Mouse (Mus musculus) stomach, embryonic 16.5 days (tissue): ENCODE measurements around the gene Dusp9. TPM values are rescaled to one million over a fixed set of nuclear protein-coding genes. Genes with fewer than 3 reads are reported as not detected.

ENCODE experiments used
- ATAC-seq: fragments of 200-750 bp; cut with Nextera tagmentation; 2 replicates; pipeline ENCODE4 v1.8.0; 2017; ENCODE audit warnings: moderate number of reproducible peaks, moderate TSS enrichment; ENCODE audit not compliant: insufficient read depth, low FRiP score
- H3K27ac ChIP-seq: fragments of 300-500 bp; sonication (generic); 2 replicates; pipeline ENCODE4 v1.5.1; 2014; ENCODE audit warnings: low read length
- H3K27me3 ChIP-seq: fragments of 300-500 bp; sonication (generic); 2 replicates; pipeline ENCODE4 v1.6.1; 2014; ENCODE audit warnings: low read length, control low read depth, mixed read lengths; ENCODE audit not compliant: control insufficient read depth, insufficient read depth
- H3K36me3 ChIP-seq: fragments of 300-500 bp; sonication (generic); 2 replicates; pipeline ENCODE4 v1.6.1; 2014; ENCODE audit warnings: low read length; ENCODE audit not compliant: control insufficient read depth, insufficient read depth
- H3K4me1 ChIP-seq: fragments of 300-500 bp; sonication (generic); 2 replicates; pipeline ENCODE4 v1.6.1; 2014; ENCODE audit warnings: low read length, control low read depth, mixed read lengths; ENCODE audit not compliant: control insufficient read depth, insufficient read depth
- H3K4me2 ChIP-seq: fragments of 300-500 bp; sonication (generic); 2 replicates; pipeline ENCODE4 v1.6.1; 2014; ENCODE audit warnings: low read depth, low read length, mixed read lengths
- H3K4me3 ChIP-seq: fragments of 300-500 bp; sonication (generic); replicated peaks from 2 replicates; pipeline ENCODE4 v1.5.1; 2014; ENCODE audit warnings: mild to moderate bottlenecking, low read length
- H3K9ac ChIP-seq: fragments of 300-500 bp; sonication (generic); 2 replicates; pipeline ENCODE4 v1.6.1; 2014; ENCODE audit warnings: low read length
- H3K9me3 ChIP-seq: fragments of 300-500 bp; sonication (generic); replicated peaks from 2 replicates; pipeline ENCODE4 v1.6.1; 2016; ENCODE audit warnings: low read length, control low read depth; ENCODE audit not compliant: control insufficient read depth
- WGBS: fragments of 180-500 bp; shearing (Covaris S2); extraction: QIAGEN DNeasy Blood & Tissue Kit; methylation state at CpG from one replicate; pipeline ENCODE4 v1.1.7; 2014; 5-methylcytosine and 5-hydroxymethylcytosine counted together
- polyA plus RNA-seq: library from polyadenylated mRNA; unstranded; fragments of >200 nt; fragmentation: Nextera tagmentation; extraction: Ambion mirVana; gene quantifications from 2 replicates; pipeline ENCODE4 v1.2.1, GENCODE M21; 2015

Dusp9 gene
- polyA plus RNA-seq, 1 experiment from 2014 or later: 9.0 TPM

DNA sequence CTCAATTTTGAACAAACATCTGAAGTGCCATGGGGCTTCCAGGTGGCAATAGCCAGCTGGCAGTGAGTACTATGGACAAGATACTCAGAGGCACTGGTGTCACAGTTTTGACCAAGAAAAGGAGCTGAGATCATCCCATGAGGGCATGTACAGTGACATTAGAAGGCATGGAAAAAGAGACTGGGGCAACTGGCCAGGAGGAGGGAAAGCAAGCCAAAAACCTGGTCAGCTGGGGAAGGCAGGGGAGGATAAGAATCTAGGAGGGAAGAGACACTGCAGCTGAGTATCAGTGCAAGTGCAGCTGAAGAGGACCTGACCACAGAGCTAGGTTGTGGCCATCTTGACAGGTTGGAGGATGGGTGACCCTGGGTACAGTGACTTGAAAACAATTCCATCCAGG is 12.2 kb upstream of the Dusp9 start:
- no peak overlapping the region for H3K4me3 ChIP-seq

GRCm38 (mm10) chrX:73635425-73635824 is 3.8 kb upstream of the Dusp9 start:
- Histone ChIP-seq H3K4me2 (peak overlapping the region; percentile 44), H3K27me3 (peaks cover 33% of the 10 kb centered on the region), H3K4me1 (0 out of 2 replicates have a peak, but pooled peaks cover 4% of the 10 kb centered on the region), H3K9me3 (no peaks in the 10 kb centered on the region), H3K4me3 (peak overlapping the region; percentile 20), H3K36me3 (no peaks in the 10 kb centered on the region), H3K27ac (no peak overlapping the region), H3K9ac (peak overlapping the region; percentile 31; the same call in 1 of the 2 replicates)
- ATAC-seq: no peak
- 14% methylated on average over 15 of the region's 19 CpGs for WGBS

More for the DNA sequence above, 12.2 kb upstream of the Dusp9 start:
- Histone ChIP-seq H3K36me3 (no peaks in the 10 kb centered on the region), H3K4me1 (no peaks in the 10 kb centered on the region), H3K9me3 (no peaks in the 10 kb centered on the region), H3K27me3 (no peaks in the 10 kb centered on the region; the same call in 1 of the 2 replicates), H3K27ac (no peak overlapping the region), H3K9ac (no peak overlapping the region), H3K4me2 (no peak overlapping the region)
- ATAC-seq: no peak

DNA sequence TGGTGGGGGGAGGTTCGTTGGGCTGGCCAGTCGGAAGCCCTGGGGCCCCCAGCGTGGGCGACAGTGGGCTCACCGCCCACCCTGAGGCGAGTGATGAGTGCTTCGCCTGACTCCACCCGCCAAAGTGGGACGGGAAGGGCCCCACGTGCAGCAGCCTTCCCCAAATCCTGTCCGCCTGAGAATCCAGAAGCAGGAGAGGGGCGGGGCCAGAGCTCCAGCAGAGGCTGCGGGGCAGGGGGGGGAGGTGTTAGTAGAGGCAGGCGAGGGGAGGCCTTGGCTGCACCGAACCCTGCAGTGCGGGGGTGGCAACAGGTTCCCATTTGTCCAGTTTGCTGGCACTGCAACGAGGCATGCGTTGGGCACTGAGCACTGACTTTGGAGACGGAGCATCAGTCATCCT is 1.8 kb upstream of the Dusp9 start:
- WGBS: 12% methylated on average over 19 of the region's 19 CpGs
- Histone ChIP-seq H3K27ac (no peak overlapping the region), H3K9ac (peak overlapping the region; percentile 35; the same call in 1 of the 2 replicates), H3K4me3 (peak overlapping the region; percentile 31), H3K4me1 (0 out of 2 replicates have a peak, but pooled peaks cover 4% of the 10 kb centered on the region), H3K9me3 (no peaks in the 10 kb centered on the region), H3K36me3 (no peaks in the 10 kb centered on the region), H3K4me2 (peak overlapping the region; percentile 53), H3K27me3 (peaks cover 35% of the 10 kb centered on the region)
- no peak for ATAC-seq

- Histone ChIP-seq H3K36me3 (no peaks in the 10 kb centered on the region), H3K4me2 (peak overlapping the region; percentile 63), H3K4me1 (0 out of 2 replicates have a peak, but pooled peaks cover 4% of the 10 kb centered on the region), H3K4me3 (peak overlapping the region; percentile 45), H3K27me3 (peaks cover 29% of the 10 kb centered on the region), H3K9me3 (no peaks in the 10 kb centered on the region), H3K27ac (no peak overlapping the region), H3K9ac (peak overlapping the region; percentile 60)
- ATAC-seq: no peak
- WGBS: 15% methylated on average over 39 of the region's 41 CpGs
Measured at GRCm38 (mm10) chrX:73639901-73640469, 766 bp downstream of the Dusp9 start.

- 37% methylated on average over 4 of the region's 4 CpGs for WGBS
- Histone ChIP-seq H3K4me3 (no peak overlapping the region), H3K4me1 (no peaks in the 10 kb centered on the region), H3K36me3 (no peaks in the 10 kb centered on the region), H3K27me3 (peaks cover 5% of the 10 kb centered on the region; the same call in 1 of the 2 replicates), H3K4me2 (no peak overlapping the region), H3K27ac (no peak overlapping the region), H3K9ac (no peak overlapping the region), H3K9me3 (no peaks in the 10 kb centered on the region)
- no peak for ATAC-seq
Measured at GRCm38 (mm10) chrX:73645121-73645520, 5.9 kb downstream of the Dusp9 start.

DNA sequence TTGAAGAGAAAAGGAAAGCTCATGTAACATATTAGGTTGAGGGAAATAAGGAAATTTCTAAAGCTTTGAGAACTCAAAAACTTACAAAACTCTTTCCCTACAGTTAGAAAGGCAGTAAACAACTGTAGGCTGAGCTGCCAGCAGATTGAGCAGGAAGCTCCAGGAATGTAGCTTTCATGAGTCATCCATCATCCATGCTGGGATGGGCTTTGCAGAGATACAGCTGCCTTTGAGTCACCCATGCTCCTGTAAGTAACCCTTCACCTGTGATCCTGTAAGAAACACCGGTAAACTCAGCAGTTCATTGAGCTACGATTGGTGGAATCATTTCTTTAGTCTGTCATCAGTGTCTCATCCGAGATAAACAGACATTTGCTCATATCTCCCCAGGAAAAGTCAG is 11.7 kb downstream of the Dusp9 start:
- WGBS: 46% methylated on average over 3 of the region's 3 CpGs
- no peak overlapping the region for H3K4me2 ChIP-seq

DNA sequence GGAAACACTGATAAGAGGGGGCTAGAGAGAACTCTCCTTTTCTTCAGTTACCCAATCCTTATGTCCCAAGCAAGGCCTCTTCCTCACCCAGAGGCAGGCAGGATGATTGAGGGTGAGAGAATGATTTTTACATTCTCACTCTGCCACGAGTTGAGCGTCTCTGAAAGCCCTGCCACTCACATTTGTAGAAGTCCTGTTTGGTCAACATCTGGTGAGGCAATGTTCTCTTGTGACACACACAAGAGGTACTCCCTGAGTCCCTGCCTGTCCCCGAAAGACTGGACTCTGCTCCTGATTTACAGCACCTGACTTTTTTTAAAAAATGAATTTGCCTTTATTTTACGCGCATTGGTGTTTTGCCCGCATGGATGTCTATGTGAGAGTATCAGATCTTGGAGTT is 14.2 kb downstream of the Dusp9 start:
- H3K4me3 ChIP-seq: no peak overlapping the region
- no peak overlapping the region for H3K4me2 ChIP-seq
- H3K27ac ChIP-seq: no peak overlapping the region
- H3K36me3 ChIP-seq: no peaks in the 10 kb centered on the region
- no peak overlapping the region for H3K9ac ChIP-seq
- no peaks in the 10 kb centered on the region for H3K9me3 ChIP-seq
- WGBS: 83% methylated on average over 6 of the region's 6 CpGs
- ATAC-seq: no peak
- H3K4me1 ChIP-seq: no peaks in the 10 kb centered on the region
- H3K27me3 ChIP-seq: no peaks in the 10 kb centered on the region

More for the DNA sequence above, 11.7 kb downstream of the Dusp9 start:
- Histone ChIP-seq H3K36me3 (no peaks in the 10 kb centered on the region), H3K9ac (no peak overlapping the region), H3K4me3 (no peak overlapping the region), H3K9me3 (no peaks in the 10 kb centered on the region), H3K27me3 (no peaks in the 10 kb centered on the region), H3K27ac (no peak overlapping the region), H3K4me1 (no peaks in the 10 kb centered on the region)
- ATAC-seq: no peak

GRCm38 (mm10) chrX:73654177-73654576 is 15.0 kb downstream of the Dusp9 start:
- Histone ChIP-seq H3K9me3 (no peaks in the 10 kb centered on the region), H3K4me3 (no peak overlapping the region), H3K4me2 (no peak overlapping the region), H3K4me1 (no peaks in the 10 kb centered on the region), H3K9ac (no peak overlapping the region), H3K27ac (no peak overlapping the region), H3K36me3 (no peaks in the 10 kb centered on the region), H3K27me3 (no peaks in the 10 kb centered on the region)
- 10% methylated on average over 6 of the region's 6 CpGs for WGBS
- ATAC-seq: peak; percentile 52; the same call in 1 of the 2 replicates

GRCm38 (mm10) chrX:73655529-73655928 is 16.3 kb downstream of the Dusp9 start:
- WGBS: 62% methylated on average over 3 of the region's 3 CpGs
- no peak overlapping the region for H3K9ac ChIP-seq
- no peaks in the 10 kb centered on the region for H3K36me3 ChIP-seq
- no peaks in the 10 kb centered on the region; the same call in 1 of the 2 replicates for H3K27me3 ChIP-seq
- no peaks in the 10 kb centered on the region for H3K9me3 ChIP-seq
- no peak for ATAC-seq
- no peak overlapping the region for H3K4me2 ChIP-seq
- H3K4me1 ChIP-seq: no peaks in the 10 kb centered on the region
- H3K4me3 ChIP-seq: no peak overlapping the region
- no peak overlapping the region for H3K27ac ChIP-seq
